Mouse (Mus musculus): ENCODE measurements around the gene Syngap1. TPM values are rescaled to one million over a fixed set of nuclear protein-coding genes. Genes with fewer than 3 reads are reported as not detected.
A peak's percentile ranks its signal among the peaks of the same experiment; 100 is the strongest.

Syngap1 gene
- total RNA-seq (2014; rRNA removed) (53.4 and 74.2 TPM in 2 replicates), polyA plus RNA-seq (2015; fragmentation: Nextera tagmentation; extraction: Ambion mirVana) (4.4 and 5.3 TPM in 2 replicates)

DNA sequence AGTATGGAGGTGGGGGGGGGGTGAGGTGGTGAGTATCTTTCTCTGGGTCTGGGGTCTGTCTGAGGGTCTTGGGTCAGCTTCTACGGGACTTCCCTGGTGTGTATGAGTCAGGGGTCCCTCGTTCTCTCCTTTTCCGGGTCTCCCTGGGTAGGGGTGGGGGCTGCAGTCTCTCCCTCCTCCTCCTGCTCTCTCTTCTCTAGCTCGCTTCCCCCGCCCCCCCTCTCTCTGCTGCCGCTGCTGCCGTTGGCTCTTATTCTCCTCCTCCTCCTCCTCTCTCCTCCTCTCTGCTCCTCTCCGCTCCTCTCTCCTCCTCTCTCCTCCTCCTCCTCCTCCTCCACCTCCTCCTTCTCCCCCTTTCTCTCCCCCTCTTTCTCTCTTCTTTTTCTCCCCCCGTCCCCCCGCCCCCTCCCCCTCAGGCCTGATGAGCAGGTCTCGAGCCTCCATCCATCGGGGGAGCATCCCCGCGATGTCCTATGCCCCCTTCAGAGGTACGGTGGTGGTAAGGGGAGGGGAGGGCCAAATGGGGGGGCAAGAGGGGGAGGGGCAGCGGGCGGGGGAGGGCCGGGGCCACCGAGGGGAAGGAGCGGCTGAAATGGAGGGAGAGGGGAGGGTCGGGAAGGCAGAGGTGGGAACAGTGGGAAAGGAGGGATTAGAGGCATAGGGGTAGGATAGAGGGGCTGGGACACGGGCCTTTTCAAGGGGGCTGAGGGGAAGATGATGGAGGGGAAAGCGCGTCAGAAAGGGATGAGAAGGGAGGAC is at the start of gene Syngap1:
Syngap1 (plus strand) TSS at position 223 of the 759 bp plus-strand sequence.
- Histone ChIP-seq H3K9ac (replicated peaks; ENCODE audit: low read length) (peak within 1 kb of the TSS; percentile 67), H3K27me3 (ENCODE audit: insufficient read depth, low read length) (no peaks in the 10 kb centered on the region), H3K4me2 (ENCODE audit: low read depth, low read length) (peak within 1 kb of the TSS; percentile 97), H3K4me1 (ENCODE audit: insufficient read depth, low read length) (peaks cover 26% of the 10 kb centered on the region), H3K27ac (peak within 1 kb of the TSS; percentile 89), H3K9me3 (ENCODE audit: low read length) (no peaks in the 10 kb centered on the region), H3K36me3 (ENCODE audit: insufficient read depth, low read length) (peaks cover 4% of the 10 kb centered on the region; the same call in 1 of the 2 replicates), H3K4me3 (ENCODE audit: low read length) (peak within 1 kb of the TSS; percentile 65)
- TF ChIP-seq CTCF (IDR thresholded peaks at IDR 0.05; ENCODE audit: low read depth): no peak
- DNase-seq (ENCODE audit: low spot score) (peak; percentile 75), ATAC-seq (peak; percentile 1; the same call in 1 of the 2 replicates)
- under 1% methylated on average over 20 of the region's 24 CpGs for WGBS

DNA sequence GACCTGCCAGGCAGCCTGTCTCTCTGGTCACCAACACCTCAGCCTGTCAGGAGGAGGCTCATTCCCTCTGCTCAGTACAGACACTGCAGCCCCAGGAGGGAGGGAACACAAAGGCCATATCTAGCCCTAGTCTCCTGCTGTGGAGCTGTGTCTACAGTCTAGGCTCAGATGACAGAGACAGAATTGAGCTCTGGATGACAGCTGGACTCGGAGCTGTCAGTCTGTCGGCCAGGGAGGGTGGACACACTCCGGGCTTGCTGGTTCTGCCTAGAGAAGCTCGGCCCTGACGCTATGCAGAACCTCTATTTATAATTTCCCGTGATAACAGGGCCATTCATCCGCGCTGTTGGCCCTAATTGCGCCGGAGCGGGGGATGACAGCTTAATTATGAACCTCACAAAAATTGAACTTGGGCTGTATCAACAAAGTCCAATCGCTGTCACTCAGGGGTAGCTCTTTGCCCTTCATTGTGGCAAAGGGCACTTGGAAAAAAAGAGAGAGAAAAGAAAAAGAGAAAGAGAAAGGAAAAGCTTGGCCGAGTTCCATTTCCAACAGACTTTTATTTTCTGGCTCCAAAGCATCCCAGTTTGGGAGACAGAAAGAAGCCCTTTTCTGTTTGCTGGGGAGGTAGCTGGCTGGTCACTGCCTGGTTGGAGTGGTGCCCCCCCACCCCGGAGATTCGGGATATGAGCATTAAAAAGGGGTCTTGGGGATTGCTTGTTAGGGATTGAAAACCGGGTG is 48.2 kb upstream of the Syngap1 start:
- no peak for TF ChIP-seq CTCF (IDR thresholded peaks at IDR 0.05; ENCODE audit: low read depth)
- peak; percentile 36 for ATAC-seq

GRCm38 (mm10) chr17:26893492-26893891 is 47.6 kb upstream of the Syngap1 start:
- Histone ChIP-seq H3K9me3 (ENCODE audit: low read length) (no peaks in the 10 kb centered on the region), H3K36me3 (ENCODE audit: insufficient read depth, low read length) (no peaks in the 10 kb centered on the region), H3K27ac (no peak overlapping the region), H3K27me3 (ENCODE audit: insufficient read depth, low read length) (no peaks in the 10 kb centered on the region; the same call in 1 of the 2 replicates), H3K4me3 (ENCODE audit: low read length) (no peak overlapping the region), H3K4me1 (ENCODE audit: insufficient read depth, low read length) (peaks cover 10% of the 10 kb centered on the region), H3K9ac (replicated peaks; ENCODE audit: low read length) (no peak overlapping the region), H3K4me2 (ENCODE audit: low read depth, low read length) (no peak overlapping the region)
- WGBS: 28% methylated on average over 6 of the region's 6 CpGs
- ATAC-seq (peak; percentile 45; the same call in 1 of the 2 replicates), DNase-seq (ENCODE audit: low spot score) (peak; percentile 25)
- TF ChIP-seq CTCF (IDR thresholded peaks at IDR 0.05; ENCODE audit: low read depth): no peak

More for the DNA sequence above, 48.2 kb upstream of the Syngap1 start:
- Histone ChIP-seq H3K27ac (no peak overlapping the region), H3K4me2 (ENCODE audit: low read depth, low read length) (peak overlapping the region; percentile 30), H3K36me3 (ENCODE audit: insufficient read depth, low read length) (no peaks in the 10 kb centered on the region), H3K4me1 (ENCODE audit: insufficient read depth, low read length) (peaks cover 10% of the 10 kb centered on the region), H3K4me3 (ENCODE audit: low read length) (no peak overlapping the region), H3K9ac (replicated peaks; ENCODE audit: low read length) (no peak overlapping the region), H3K9me3 (ENCODE audit: low read length) (no peaks in the 10 kb centered on the region), H3K27me3 (ENCODE audit: insufficient read depth, low read length) (no peaks in the 10 kb centered on the region; the same call in 1 of the 2 replicates)
- WGBS: 22% methylated on average over 16 of the region's 16 CpGs
- DNase-seq (ENCODE audit: low spot score): peak; percentile 23

DNA sequence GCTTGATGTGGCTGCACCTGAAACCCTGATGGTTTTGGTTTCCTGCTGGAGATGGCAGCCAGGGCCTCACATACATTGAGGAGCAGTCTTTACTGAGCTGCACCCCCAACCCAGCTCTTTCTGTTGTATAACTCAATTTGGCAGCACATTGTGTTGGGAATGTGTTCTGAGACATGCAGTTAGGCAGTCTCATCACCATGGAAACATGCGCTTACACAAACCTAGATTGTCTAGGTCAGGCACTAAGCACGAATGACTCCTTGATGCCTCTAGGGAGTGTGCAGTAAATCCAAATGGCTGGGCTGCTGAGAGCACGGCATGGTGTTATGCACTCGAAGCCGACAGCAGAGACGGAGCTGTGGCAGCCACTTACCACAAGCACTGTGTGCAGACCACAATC is 46.7 kb upstream of the Syngap1 start:
- H3K9ac ChIP-seq (replicated peaks; ENCODE audit: low read length): no peak overlapping the region
- no peaks in the 10 kb centered on the region for H3K9me3 ChIP-seq (ENCODE audit: low read length)
- H3K4me1 ChIP-seq (ENCODE audit: insufficient read depth, low read length): peaks cover 10% of the 10 kb centered on the region
- H3K4me2 ChIP-seq (ENCODE audit: low read depth, low read length): no peak overlapping the region
- H3K27ac ChIP-seq: no peak overlapping the region
- WGBS: 53% methylated on average over 6 of the region's 6 CpGs
- no peaks in the 10 kb centered on the region; the same call in 1 of the 2 replicates for H3K27me3 ChIP-seq (ENCODE audit: insufficient read depth, low read length)
- TF ChIP-seq CTCF (IDR thresholded peaks at IDR 0.05; ENCODE audit: low read depth): no peak
- no peaks in the 10 kb centered on the region for H3K36me3 ChIP-seq (ENCODE audit: insufficient read depth, low read length)
- ATAC-seq (0 out of 2 replicates have a peak, but pooled peaks have one; percentile 33), DNase-seq (ENCODE audit: low spot score) (peak; percentile 37)
- no peak overlapping the region for H3K4me3 ChIP-seq (ENCODE audit: low read length)

DNA sequence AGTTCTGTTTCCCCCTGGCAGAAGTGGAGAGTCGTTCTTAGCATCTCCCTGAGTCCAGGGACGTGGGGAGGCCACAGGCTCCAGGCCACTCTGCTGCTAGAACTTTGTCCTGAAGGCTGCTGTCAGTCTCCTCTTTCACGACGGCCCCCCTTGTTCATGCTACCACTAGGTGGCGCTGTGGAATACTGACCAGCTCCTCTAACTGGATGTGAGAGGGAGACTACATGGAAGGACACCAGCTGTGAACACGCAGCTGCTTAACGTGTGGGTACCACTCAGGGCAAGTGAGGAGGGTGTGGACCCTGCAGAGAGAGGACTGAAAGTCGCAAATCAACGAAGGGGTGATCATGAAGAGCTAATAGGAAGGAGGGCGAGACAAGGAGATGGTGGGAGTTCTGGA is 45.5 kb upstream of the Syngap1 start:
- H3K27me3 ChIP-seq (ENCODE audit: insufficient read depth, low read length): no peaks in the 10 kb centered on the region; the same call in 1 of the 2 replicates
- H3K4me3 ChIP-seq (ENCODE audit: low read length): no peak overlapping the region
- peaks cover 10% of the 10 kb centered on the region for H3K4me1 ChIP-seq (ENCODE audit: insufficient read depth, low read length)
- TF ChIP-seq CTCF (IDR thresholded peaks at IDR 0.05; ENCODE audit: low read depth): peak; percentile 92
- peak; percentile 75 for DNase-seq (ENCODE audit: low spot score)
- no peak overlapping the region for H3K4me2 ChIP-seq (ENCODE audit: low read depth, low read length)
- no peaks in the 10 kb centered on the region for H3K9me3 ChIP-seq (ENCODE audit: low read length)
- H3K27ac ChIP-seq: no peak overlapping the region
- 13% methylated on average over 10 of the region's 10 CpGs for WGBS
- no peak overlapping the region for H3K9ac ChIP-seq (replicated peaks; ENCODE audit: low read length)
- ATAC-seq: peak; percentile 56; the same call in 1 of the 2 replicates
- H3K36me3 ChIP-seq (ENCODE audit: insufficient read depth, low read length): no peaks in the 10 kb centered on the region

DNA sequence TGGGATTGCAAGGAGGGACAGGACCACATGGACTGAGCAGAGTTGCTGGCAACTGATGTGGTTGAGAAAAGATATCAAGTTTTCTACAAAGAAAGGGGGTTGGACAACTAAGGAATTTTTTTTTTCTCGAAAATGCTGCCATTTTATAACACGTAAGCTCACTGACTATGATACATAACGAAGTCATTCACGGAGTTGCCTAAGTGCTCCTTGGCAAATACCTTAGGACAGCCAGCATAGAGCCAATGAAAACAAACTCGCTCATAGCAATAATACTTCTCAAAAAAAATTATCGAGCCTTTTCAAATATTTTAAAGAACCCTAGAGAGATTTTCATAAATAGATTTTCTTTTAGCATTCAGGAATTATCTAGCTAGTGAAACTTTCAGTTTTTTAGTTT is 40.1 kb upstream of the Syngap1 start:
- 80% methylated on average over 6 of the region's 6 CpGs for WGBS
- Histone ChIP-seq H3K9me3 (ENCODE audit: low read length) (no peaks in the 10 kb centered on the region), H3K4me2 (ENCODE audit: low read depth, low read length) (no peak overlapping the region), H3K4me1 (ENCODE audit: insufficient read depth, low read length) (no peaks in the 10 kb centered on the region), H3K4me3 (ENCODE audit: low read length) (no peak overlapping the region), H3K27ac (no peak overlapping the region), H3K27me3 (ENCODE audit: insufficient read depth, low read length) (no peaks in the 10 kb centered on the region; the same call in 1 of the 2 replicates), H3K9ac (replicated peaks; ENCODE audit: low read length) (no peak overlapping the region), H3K36me3 (ENCODE audit: insufficient read depth, low read length) (no peaks in the 10 kb centered on the region)
- no peak for DNase-seq (ENCODE audit: low spot score)
- ATAC-seq: no peak
- no peak for TF ChIP-seq CTCF (IDR thresholded peaks at IDR 0.05; ENCODE audit: low read depth)

Data from hindbrain, postnatal 0 days (tissue).